Mouse (Mus musculus): ENCODE results near the gene Ablim1. TPM values are rescaled to one million over a fixed set of nuclear protein-coding genes. Genes with fewer than 3 reads are reported as not detected.
A peak's percentile ranks its signal among the peaks of the same experiment; 100 is the strongest.

Gene Ablim1
- polyA plus RNA-seq, 1 experiment from 2014 or later: 11.6 TPM

- H3K36me3 ChIP-seq (ENCODE audit: control insufficient read depth, insufficient read depth, low read length): 0 out of 2 replicates have a peak, but pooled peaks cover 2% of the 10 kb centered on the region
- no peak overlapping the region for H3K27ac ChIP-seq (ENCODE audit: low read depth, low read length)
- ATAC-seq (replicated peaks; ENCODE audit: low FRiP score) (no peak), DNase-seq (ENCODE audit: low spot score) (no peak)
- H3K9me3 ChIP-seq (ENCODE audit: control insufficient read depth, low read length): no peaks in the 10 kb centered on the region
- H3K27me3 ChIP-seq (replicated peaks; ENCODE audit: control insufficient read depth, insufficient read depth, low read length): no peaks in the 10 kb centered on the region; the same call in 1 of the 2 replicates
- no peak overlapping the region for H3K4me3 ChIP-seq (ENCODE audit: low read depth, low read length)
- no peak overlapping the region for H3K4me2 ChIP-seq
- H3K4me1 ChIP-seq (replicated peaks; ENCODE audit: control insufficient read depth, insufficient read depth, low read length): no peaks in the 10 kb centered on the region; the same call in 1 of the 2 replicates
- no peak overlapping the region for H3K9ac ChIP-seq (ENCODE audit: low read depth, low read length)
- 86% methylated on average over 5 of the region's 5 CpGs for WGBS
Measured at GRCm38 (mm10) chr19:57127523-57127922, 187.2 kb downstream of the Ablim1 start.

- H3K4me1 ChIP-seq (replicated peaks; ENCODE audit: control insufficient read depth, insufficient read depth, low read length): no peaks in the 10 kb centered on the region; the same call in 1 of the 2 replicates
- 61% methylated on average over 10 of the region's 10 CpGs for WGBS
- H3K27ac ChIP-seq (ENCODE audit: low read depth, low read length): no peak overlapping the region
- no peak for DNase-seq (ENCODE audit: low spot score)
- ATAC-seq (replicated peaks; ENCODE audit: low FRiP score): no peak
- no peaks in the 10 kb centered on the region for H3K9me3 ChIP-seq (ENCODE audit: control insufficient read depth, low read length)
- no peak overlapping the region for H3K4me2 ChIP-seq
- no peaks in the 10 kb centered on the region; the same call in 1 of the 2 replicates for H3K27me3 ChIP-seq (replicated peaks; ENCODE audit: control insufficient read depth, insufficient read depth, low read length)
- 0 out of 2 replicates have a peak, but pooled peaks cover 2% of the 10 kb centered on the region for H3K36me3 ChIP-seq (ENCODE audit: control insufficient read depth, insufficient read depth, low read length)
- no peak overlapping the region for H3K9ac ChIP-seq (ENCODE audit: low read depth, low read length)
- H3K4me3 ChIP-seq (ENCODE audit: low read depth, low read length): no peak overlapping the region
Measured at GRCm38 (mm10) chr19:57126950-57127349, 187.8 kb downstream of the Ablim1 start.

GRCm38 (mm10) chr19:57124906-57125305 lies 189.8 kb downstream of the Ablim1 start:
- ATAC-seq (replicated peaks; ENCODE audit: low FRiP score): no peak
- DNase-seq (ENCODE audit: low spot score): no peak
- Histone ChIP-seq H3K4me1 (replicated peaks; ENCODE audit: control insufficient read depth, insufficient read depth, low read length) (no peaks in the 10 kb centered on the region), H3K36me3 (ENCODE audit: control insufficient read depth, insufficient read depth, low read length) (no peaks in the 10 kb centered on the region), H3K4me3 (ENCODE audit: low read depth, low read length) (no peak overlapping the region), H3K27me3 (replicated peaks; ENCODE audit: control insufficient read depth, insufficient read depth, low read length) (no peaks in the 10 kb centered on the region; the same call in 1 of the 2 replicates), H3K27ac (ENCODE audit: low read depth, low read length) (no peak overlapping the region), H3K9me3 (ENCODE audit: control insufficient read depth, low read length) (no peaks in the 10 kb centered on the region), H3K4me2 (no peak overlapping the region), H3K9ac (ENCODE audit: low read depth, low read length) (no peak overlapping the region)
- WGBS: 67% methylated on average over 4 of the region's 4 CpGs

- 55% methylated on average over 2 of the region's 2 CpGs for WGBS
- H3K4me2 ChIP-seq: no peak overlapping the region
- ATAC-seq (replicated peaks; ENCODE audit: low FRiP score) (no peak), DNase-seq (ENCODE audit: low spot score) (no peak)
- no peak overlapping the region for H3K9ac ChIP-seq (ENCODE audit: low read depth, low read length)
- H3K4me1 ChIP-seq (replicated peaks; ENCODE audit: control insufficient read depth, insufficient read depth, low read length): peaks cover 4% of the 10 kb centered on the region; the same call in 1 of the 2 replicates
- no peaks in the 10 kb centered on the region for H3K9me3 ChIP-seq (ENCODE audit: control insufficient read depth, low read length)
- peak overlapping the region; percentile 25; the same call in 1 of the 2 replicates for H3K27ac ChIP-seq (ENCODE audit: low read depth, low read length)
- H3K27me3 ChIP-seq (replicated peaks; ENCODE audit: control insufficient read depth, insufficient read depth, low read length): peaks cover 3% of the 10 kb centered on the region
- H3K4me3 ChIP-seq (ENCODE audit: low read depth, low read length): no peak overlapping the region
- H3K36me3 ChIP-seq (ENCODE audit: control insufficient read depth, insufficient read depth, low read length): no peaks in the 10 kb centered on the region
Measured at GRCm38 (mm10) chr19:57124138-57124519, 190.6 kb downstream of the Ablim1 start.

GRCm38 (mm10) chr19:57123503-57124137 lies 191.1 kb downstream of the Ablim1 start:
- no peak overlapping the region for H3K27ac ChIP-seq (ENCODE audit: low read depth, low read length)
- H3K36me3 ChIP-seq (ENCODE audit: control insufficient read depth, insufficient read depth, low read length): no peaks in the 10 kb centered on the region
- H3K4me2 ChIP-seq: no peak overlapping the region
- H3K4me3 ChIP-seq (ENCODE audit: low read depth, low read length): no peak overlapping the region
- DNase-seq (ENCODE audit: low spot score) (no peak), ATAC-seq (replicated peaks; ENCODE audit: low FRiP score) (no peak)
- 52% methylated on average over 11 of the region's 11 CpGs for WGBS
- H3K27me3 ChIP-seq (replicated peaks; ENCODE audit: control insufficient read depth, insufficient read depth, low read length): peaks cover 7% of the 10 kb centered on the region
- H3K9me3 ChIP-seq (ENCODE audit: control insufficient read depth, low read length): no peaks in the 10 kb centered on the region
- H3K9ac ChIP-seq (ENCODE audit: low read depth, low read length): no peak overlapping the region
- peaks cover 8% of the 10 kb centered on the region; the same call in 1 of the 2 replicates for H3K4me1 ChIP-seq (replicated peaks; ENCODE audit: control insufficient read depth, insufficient read depth, low read length)

- ATAC-seq (replicated peaks; ENCODE audit: low FRiP score) (no peak), DNase-seq (ENCODE audit: low spot score) (no peak)
- Histone ChIP-seq H3K4me2 (no peak overlapping the region), H3K9me3 (ENCODE audit: control insufficient read depth, low read length) (no peaks in the 10 kb centered on the region), H3K4me1 (replicated peaks; ENCODE audit: control insufficient read depth, insufficient read depth, low read length) (peaks cover 18% of the 10 kb centered on the region), H3K36me3 (ENCODE audit: control insufficient read depth, insufficient read depth, low read length) (no peaks in the 10 kb centered on the region), H3K27ac (ENCODE audit: low read depth, low read length) (no peak overlapping the region), H3K27me3 (replicated peaks; ENCODE audit: control insufficient read depth, insufficient read depth, low read length) (peaks cover 11% of the 10 kb centered on the region), H3K9ac (ENCODE audit: low read depth, low read length) (no peak overlapping the region), H3K4me3 (ENCODE audit: low read depth, low read length) (no peak overlapping the region)
- WGBS: 83% methylated on average over 3 of the region's 3 CpGs
Measured at GRCm38 (mm10) chr19:57122261-57122660, 192.5 kb downstream of the Ablim1 start.

- ATAC-seq (replicated peaks; ENCODE audit: low FRiP score): no peak
- no peak for DNase-seq (ENCODE audit: low spot score)
- no peak overlapping the region for H3K4me3 ChIP-seq (ENCODE audit: low read depth, low read length)
- WGBS: 82% methylated on average over 4 of the region's 4 CpGs
- H3K4me2 ChIP-seq: no peak overlapping the region
- peaks cover 28% of the 10 kb centered on the region for H3K4me1 ChIP-seq (replicated peaks; ENCODE audit: control insufficient read depth, insufficient read depth, low read length)
- peaks cover 11% of the 10 kb centered on the region for H3K27me3 ChIP-seq (replicated peaks; ENCODE audit: control insufficient read depth, insufficient read depth, low read length)
- no peaks in the 10 kb centered on the region for H3K36me3 ChIP-seq (ENCODE audit: control insufficient read depth, insufficient read depth, low read length)
- no peaks in the 10 kb centered on the region for H3K9me3 ChIP-seq (ENCODE audit: control insufficient read depth, low read length)
- H3K9ac ChIP-seq (ENCODE audit: low read depth, low read length): no peak overlapping the region
- no peak overlapping the region for H3K27ac ChIP-seq (ENCODE audit: low read depth, low read length)
Measured at GRCm38 (mm10) chr19:57121036-57121435, 193.7 kb downstream of the Ablim1 start.

- peaks cover 11% of the 10 kb centered on the region for H3K27me3 ChIP-seq (replicated peaks; ENCODE audit: control insufficient read depth, insufficient read depth, low read length)
- no peak overlapping the region for H3K4me2 ChIP-seq
- H3K9me3 ChIP-seq (ENCODE audit: control insufficient read depth, low read length): no peaks in the 10 kb centered on the region
- H3K4me1 ChIP-seq (replicated peaks; ENCODE audit: control insufficient read depth, insufficient read depth, low read length): peaks cover 35% of the 10 kb centered on the region
- DNase-seq (ENCODE audit: low spot score): no peak
- no peak overlapping the region for H3K27ac ChIP-seq (ENCODE audit: low read depth, low read length)
- H3K36me3 ChIP-seq (ENCODE audit: control insufficient read depth, insufficient read depth, low read length): no peaks in the 10 kb centered on the region
- no peak overlapping the region for H3K9ac ChIP-seq (ENCODE audit: low read depth, low read length)
- ATAC-seq (replicated peaks; ENCODE audit: low FRiP score): no peak
- H3K4me3 ChIP-seq (ENCODE audit: low read depth, low read length): no peak overlapping the region
- WGBS: 41% methylated on average over 3 of the region's 3 CpGs
Measured at GRCm38 (mm10) chr19:57119661-57120060, 195.1 kb downstream of the Ablim1 start.
